Mouse (Mus musculus) testis, postnatal 14 days (tissue): ENCODE measurements around the gene Macrod1.
"Not testable (repeated sequence)": the region's sequence is repeated elsewhere in the genome, so short reads cannot be mapped to it uniquely, and the experiment has no call there.

Source experiments
- DNase-seq: peaks from one replicate; pipeline ENCODE4 v3.0.0; 2021; ENCODE audit warnings: low spot score

Gene Macrod1

DNA sequence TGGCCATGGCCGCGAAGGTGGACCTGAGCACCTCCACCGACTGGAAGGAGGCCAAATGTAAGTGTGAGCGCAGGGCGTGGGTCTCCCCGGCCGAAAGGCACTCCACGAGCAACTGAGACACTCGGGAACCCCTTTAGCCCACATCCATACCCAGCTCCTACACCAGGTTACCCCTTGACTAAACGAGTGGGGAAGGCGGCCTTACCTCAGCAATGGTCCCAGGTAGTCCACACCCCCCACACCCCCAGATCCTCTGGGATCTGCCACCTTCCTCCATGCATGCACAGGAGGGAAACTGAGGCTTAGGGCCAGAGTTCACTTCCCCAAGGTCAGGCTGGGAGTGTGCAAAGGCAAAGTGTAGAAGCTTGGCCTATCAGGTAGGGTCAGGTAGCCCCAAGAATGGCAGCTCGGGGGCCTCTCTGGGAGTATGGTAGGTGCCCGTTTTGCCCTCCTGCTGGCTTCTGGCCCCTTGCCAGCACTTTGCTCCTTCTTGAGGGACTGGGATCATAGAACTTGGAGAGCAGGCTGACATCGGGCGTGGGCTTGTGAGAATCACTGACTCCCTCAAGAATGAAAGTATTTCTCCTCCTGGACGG, 614 bp downstream of the Macrod1 start:
- DNase-seq = no peak

GRCm38 (mm10) chr19:7057722-7058207, 1.2 kb downstream of the Macrod1 start:
- DNase-seq = peak; percentile 85

- DNase-seq = no peak
Measured at GRCm38 (mm10) chr19:7058541-7058940, 1.9 kb downstream of the Macrod1 start.

GRCm38 (mm10) chr19:7062110-7062509, 5.5 kb downstream of the Macrod1 start:
- DNase-seq = no peak

GRCm38 (mm10) chr19:7062916-7063315, 6.3 kb downstream of the Macrod1 start:
- no peak for DNase-seq

- peak; percentile 65 for DNase-seq
Measured at GRCm38 (mm10) chr19:7064571-7064970, 8.0 kb downstream of the Macrod1 start.

- DNase-seq = no peak
Measured at GRCm38 (mm10) chr19:7066034-7066827, 9.6 kb downstream of the Macrod1 start.

DNA sequence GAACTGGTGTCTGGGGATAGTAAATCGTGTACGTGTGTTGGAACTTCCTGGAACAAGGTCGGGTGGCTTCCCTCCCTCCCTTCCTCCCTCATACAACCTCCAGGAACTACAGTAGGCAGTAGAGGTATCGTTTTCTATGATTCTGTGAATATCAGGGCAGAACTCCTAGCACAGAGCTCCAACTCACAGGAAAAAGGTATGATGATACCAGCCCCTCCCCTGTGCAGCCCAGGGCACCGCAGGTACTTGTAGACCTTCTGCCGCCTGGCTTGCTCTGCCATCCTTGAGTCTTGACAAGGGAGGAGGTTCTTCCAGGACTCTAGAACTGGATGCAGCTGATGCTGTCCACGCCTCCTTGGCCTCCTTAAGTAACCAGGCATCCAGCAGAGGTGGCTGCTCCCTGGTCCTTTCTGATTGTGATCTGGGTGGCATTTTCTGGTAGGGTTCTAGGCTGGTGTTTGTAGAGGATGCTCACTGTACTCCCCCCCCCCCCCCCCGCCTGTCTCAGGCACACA, 10.3 kb downstream of the Macrod1 start:
- DNase-seq = no peak

GRCm38 (mm10) chr19:7067344-7068050, 10.9 kb downstream of the Macrod1 start:
- no peak for DNase-seq

- peak; percentile 48 for DNase-seq
Measured at GRCm38 (mm10) chr19:7068136-7068535, 11.5 kb downstream of the Macrod1 start.

- DNase-seq = no peak
Measured at GRCm38 (mm10) chr19:7068661-7069531, 12.3 kb downstream of the Macrod1 start.

DNA sequence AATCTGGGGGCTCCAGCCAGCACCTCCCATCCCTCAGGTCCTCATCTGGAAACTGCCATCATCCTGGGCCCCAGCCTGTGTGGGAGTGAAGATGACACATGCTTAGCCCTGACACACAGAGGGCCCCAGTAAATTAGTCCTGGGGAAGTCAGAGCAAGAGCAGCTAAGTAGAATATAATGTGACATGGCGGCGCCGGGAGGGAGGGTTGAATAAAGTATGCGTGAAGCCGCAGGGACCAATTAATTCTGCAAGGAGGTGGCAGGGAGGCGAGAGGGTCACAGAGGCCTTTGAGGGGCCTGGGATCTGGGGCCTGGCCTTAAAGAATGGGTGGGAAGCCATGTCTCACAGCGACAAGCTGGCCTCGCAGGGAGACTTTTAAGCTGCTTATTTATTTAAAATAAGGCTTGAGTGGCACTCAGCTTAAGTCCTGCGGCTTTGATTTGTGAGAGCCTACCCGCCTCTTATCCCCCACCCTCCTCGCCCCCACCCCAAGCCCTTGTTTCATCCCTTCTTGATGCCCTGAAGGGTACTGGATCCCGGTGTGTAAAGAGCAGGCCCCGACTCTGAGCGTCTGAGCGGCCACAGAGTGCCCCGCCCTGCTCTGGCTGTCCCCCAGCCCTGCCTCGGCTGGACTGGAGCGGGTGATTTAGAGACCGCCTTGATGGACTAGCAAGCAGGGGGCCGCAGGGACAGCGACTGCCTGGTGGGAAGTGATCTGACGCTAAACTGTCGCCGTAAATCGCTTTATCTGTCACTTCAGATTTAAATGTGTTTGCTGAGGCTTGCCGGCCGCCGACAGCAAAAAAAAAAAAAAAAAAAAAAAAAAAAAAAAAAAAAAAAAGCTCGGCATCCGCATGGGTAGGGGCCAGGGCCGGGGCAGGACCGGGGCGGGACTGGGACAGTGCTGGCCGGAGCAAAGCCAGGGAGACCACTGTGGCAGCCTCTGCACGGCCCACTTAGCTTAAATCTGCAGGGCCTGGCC, 13.5 kb downstream of the Macrod1 start:
- no peak for DNase-seq

DNA sequence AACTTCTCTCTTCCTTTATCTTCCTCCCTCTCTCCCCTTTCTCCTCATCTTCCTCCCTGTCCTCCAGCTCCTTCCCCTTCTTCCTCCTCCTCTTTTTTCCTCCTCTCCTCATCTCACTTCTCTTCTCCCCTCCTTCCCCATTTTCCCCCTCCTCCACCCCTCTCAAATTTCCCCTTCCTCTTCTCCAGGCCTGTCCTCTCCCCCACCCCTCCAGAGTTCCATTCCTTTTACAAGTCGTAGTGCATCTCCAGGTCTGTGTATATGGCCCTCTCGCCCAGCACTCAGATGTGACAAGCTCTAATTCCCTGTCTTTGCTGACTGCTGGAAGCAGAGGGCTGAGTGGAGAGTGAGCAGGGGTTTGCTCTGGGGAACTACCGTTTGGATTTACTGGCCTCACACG, 14.2 kb downstream of the Macrod1 start:
- DNase-seq = no peak

- no peak for DNase-seq
Measured at GRCm38 (mm10) chr19:7072221-7072620, 15.6 kb downstream of the Macrod1 start.

DNA sequence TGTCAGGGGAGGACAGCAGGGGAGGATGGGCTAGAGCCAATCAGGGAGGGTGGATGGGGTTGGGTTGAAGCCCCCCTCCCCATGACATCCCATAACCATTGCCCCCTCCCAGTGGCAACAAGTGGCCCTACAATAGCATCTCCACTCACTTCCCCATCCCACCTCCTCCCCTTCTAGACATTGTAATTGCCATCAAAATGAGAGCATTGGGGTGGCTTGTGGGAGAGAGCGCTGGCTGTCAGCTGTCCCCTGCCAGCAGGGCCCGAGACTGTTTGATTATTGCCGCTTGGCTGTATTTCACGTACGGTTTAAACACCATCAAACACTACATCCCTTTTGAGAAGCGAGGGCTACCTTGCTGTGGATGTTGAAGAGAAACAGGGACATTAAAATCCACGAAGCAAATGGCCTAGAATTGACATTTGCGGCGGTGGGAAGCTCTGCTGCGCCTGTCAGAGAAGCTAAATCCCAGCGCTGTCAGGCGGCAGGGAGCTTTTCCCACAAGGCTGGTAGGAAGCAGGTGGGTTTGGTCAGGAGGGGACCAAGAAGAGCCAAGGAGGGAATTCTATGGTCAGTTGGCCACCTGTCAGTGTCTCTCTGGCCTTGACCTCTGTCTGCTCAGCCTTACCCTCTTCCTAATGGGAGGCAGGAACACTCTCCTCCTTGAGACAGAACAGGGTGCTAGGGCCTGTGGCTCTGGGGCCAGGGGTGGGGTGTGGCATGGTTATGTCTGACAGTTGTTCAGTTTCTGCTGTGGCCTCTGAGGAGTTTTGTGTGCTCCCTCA, 17.6 kb downstream of the Macrod1 start:
- DNase-seq = no peak

DNA sequence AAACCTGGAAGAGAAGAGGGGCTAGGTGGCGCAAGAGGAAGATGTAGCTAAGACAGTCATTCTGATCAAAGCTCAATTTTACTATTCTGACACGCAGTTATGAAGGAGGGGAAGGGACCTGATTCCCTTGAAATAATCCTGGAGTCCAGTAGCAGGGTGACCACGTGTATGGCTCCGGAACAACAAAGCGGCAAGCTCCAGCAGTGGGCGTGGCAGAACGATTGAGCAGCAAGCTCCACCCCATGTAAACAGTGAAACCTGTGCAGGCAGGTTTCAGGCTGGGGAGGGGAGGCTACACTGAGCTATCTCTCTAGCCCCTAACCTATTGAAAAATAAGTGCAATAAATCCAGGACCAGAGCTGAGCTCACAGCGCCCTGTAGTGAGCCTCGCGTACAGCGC, 18.7 kb downstream of the Macrod1 start:
- not testable (repeated sequence) for DNase-seq

DNA sequence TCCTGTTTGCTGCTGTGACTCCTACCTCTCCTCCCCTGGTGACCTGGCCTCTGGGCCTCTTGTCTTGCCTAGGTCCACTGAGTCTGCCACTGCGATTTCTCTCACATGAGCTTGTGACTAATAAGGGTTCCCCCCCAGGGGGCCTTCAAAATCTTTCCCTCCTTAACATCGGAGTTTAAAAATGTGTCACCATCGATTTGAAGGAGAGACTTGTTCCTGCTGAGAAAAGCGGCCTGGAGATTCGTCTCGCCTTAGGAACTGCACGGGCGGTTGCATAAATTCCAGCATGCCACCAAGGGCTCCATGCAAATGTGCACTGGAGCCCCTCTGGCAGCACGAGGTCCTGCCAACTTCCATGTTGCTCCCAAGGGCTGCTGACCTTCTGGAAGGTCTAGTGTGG, 21.1 kb downstream of the Macrod1 start:
- no peak for DNase-seq

GRCm38 (mm10) chr19:7078271-7078670, 21.7 kb downstream of the Macrod1 start:
- DNase-seq = no peak

- DNase-seq = no peak
Measured at GRCm38 (mm10) chr19:7081516-7082266, 25.1 kb downstream of the Macrod1 start.
